Mouse (Mus musculus): ENCODE data around the gene Exoc6b.

DNA sequence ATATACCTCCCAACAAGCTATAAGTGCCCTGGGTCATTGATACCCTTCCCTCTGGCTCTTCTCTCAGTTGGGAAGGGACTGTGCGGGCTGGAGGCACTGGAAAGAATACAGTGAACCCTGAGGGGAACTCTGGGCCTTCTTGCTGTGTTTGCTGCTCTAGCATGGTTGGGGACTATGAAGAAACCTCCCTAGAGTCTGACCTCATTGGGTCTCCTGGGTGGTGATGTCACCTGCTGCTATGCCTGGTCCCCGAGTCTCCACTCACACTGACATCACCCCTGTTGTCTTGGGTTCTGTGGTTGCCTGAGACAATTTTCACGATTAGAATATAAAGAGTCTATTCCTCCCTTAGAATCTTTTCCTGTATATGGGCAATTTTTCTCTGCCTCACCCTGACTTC is 17.3 kb upstream of the Exoc6b start:
- TF ChIP-seq POLR2A (IDR thresholded peaks at IDR 0.05; ENCODE audit: borderline replicate concordance, insufficient read depth, low read length): no peak
- TF ChIP-seq CTCF (IDR thresholded peaks at IDR 0.05; ENCODE audit: borderline replicate concordance, insufficient read depth, low read depth, low read length): no peak
